Mouse (Mus musculus) heart, embryonic 16.5 days (tissue): ENCODE measurements around the gene Srp72. TPM values are rescaled to one million over a fixed set of nuclear protein-coding genes. Genes with fewer than 3 reads are reported as not detected.
A peak's percentile ranks its signal among the peaks of the same experiment; 100 is the strongest.
"Not testable (repeated sequence)": the region's sequence is repeated elsewhere in the genome, so short reads cannot be mapped to it uniquely, and the experiment has no call there.

Experiments
- ATAC-seq: fragments of 200-750 bp; cut with Nextera tagmentation; replicated peaks from 2 replicates; pipeline ENCODE4 v1.8.0; 2017; ENCODE audit warnings: moderate number of reproducible peaks; ENCODE audit not compliant: insufficient read depth, low FRiP score; ENCODE audit errors: extremely low read depth
- H3K27ac ChIP-seq: fragments of 300-500 bp; sonication (generic); 2 replicates; pipeline ENCODE4 v1.5.1; 2014; ENCODE audit warnings: mild to moderate bottlenecking, low read length, control low read depth, moderate library complexity
- H3K27me3 ChIP-seq: fragments of 300-500 bp; sonication (generic); 2 replicates; pipeline ENCODE4 v1.6.1; 2014; ENCODE audit warnings: low read length, mixed read lengths; ENCODE audit not compliant: control insufficient read depth, insufficient read depth
- H3K36me3 ChIP-seq: fragments of 300-500 bp; sonication (generic); 2 replicates; pipeline ENCODE4 v1.6.1; 2014; ENCODE audit not compliant: control insufficient read depth, insufficient read depth
- H3K4me1 ChIP-seq: fragments of 300-500 bp; sonication (generic); 2 replicates; pipeline ENCODE4 v1.6.1; 2014; ENCODE audit warnings: low read length, mixed read lengths; ENCODE audit not compliant: control insufficient read depth, insufficient read depth
- H3K4me2 ChIP-seq: fragments of 300-500 bp; sonication (generic); 2 replicates; pipeline ENCODE4 v1.6.1; 2014; ENCODE audit warnings: low read depth, mild to moderate bottlenecking, control low read depth, low read length
- H3K4me3 ChIP-seq: fragments of 300-500 bp; sonication (generic); 2 replicates; pipeline ENCODE4 v1.5.1; 2014; ENCODE audit warnings: mild to moderate bottlenecking, control low read depth, low read length
- H3K9ac ChIP-seq: fragments of 300-500 bp; sonication (generic); 2 replicates; pipeline ENCODE4 v1.6.1; 2014; ENCODE audit warnings: low read length, control low read depth
- H3K9me3 ChIP-seq: fragments of 300-500 bp; sonication (generic); replicated peaks from 2 replicates; pipeline ENCODE4 v1.6.1; 2016; ENCODE audit warnings: low read length; ENCODE audit not compliant: control insufficient read depth
- WGBS: fragments of 180-500 bp; shearing (Covaris S2); extraction: QIAGEN DNeasy Blood & Tissue Kit; methylation state at CpG from one replicate; pipeline ENCODE4 v1.1.7; 2014; 5-methylcytosine and 5-hydroxymethylcytosine counted together
- polyA plus RNA-seq: library from polyadenylated mRNA; unstranded; fragments of >200 nt; fragmentation: Nextera tagmentation; extraction: Ambion mirVana; gene quantifications from 2 replicates; pipeline ENCODE4 v1.2.1, GENCODE M21; 2015

Srp72 gene
- polyA plus RNA-seq, 1 experiment from 2014 or later: 53.8 TPM

- Histone ChIP-seq H3K36me3 (no peaks in the 10 kb centered on the region), H3K27me3 (no peaks in the 10 kb centered on the region), H3K9ac (peak within 1 kb of the TSS; percentile 34), H3K4me3 (peak within 1 kb of the TSS; percentile 56), H3K9me3 (no peaks in the 10 kb centered on the region), H3K4me1 (no peaks in the 10 kb centered on the region), H3K27ac (no peak within 1 kb of the TSS), H3K4me2 (peak within 1 kb of the TSS; percentile 93)
- WGBS: 18% methylated on average over 57 of the region's 57 CpGs
- peak; percentile 88 for ATAC-seq
These were observed 41.3 kb downstream of the Srp72 start, which contains the start of gene Thegl for GRCm38 (mm10) chr5:77015544-77016482. Gene Thegl (plus strand): TSS chr5:77016023.

GRCm38 (mm10) chr5:77028034-77028433 is 53.6 kb downstream of the Srp72 start:
- Histone ChIP-seq H3K9ac (no peak overlapping the region), H3K4me3 (no peak overlapping the region), H3K27ac (no peak overlapping the region), H3K9me3 (no peaks in the 10 kb centered on the region), H3K36me3 (no peaks in the 10 kb centered on the region), H3K27me3 (no peaks in the 10 kb centered on the region), H3K4me1 (no peaks in the 10 kb centered on the region), H3K4me2 (no peak overlapping the region)
- ATAC-seq: no peak
- WGBS: 54% methylated on average over 3 of the region's 3 CpGs

- no peaks in the 10 kb centered on the region for H3K36me3 ChIP-seq
- 0 out of 2 replicates have a peak, but pooled peaks have one; percentile 23 for ATAC-seq
These were observed 55.3 kb downstream of the Srp72 start for GRCm38 (mm10) chr5:77029735-77030134.

GRCm38 (mm10) chr5:77035101-77035500 is 60.6 kb downstream of the Srp72 start:
- H3K4me1 ChIP-seq, H3K9ac ChIP-seq, H3K4me3 ChIP-seq, H3K27me3 ChIP-seq, H3K27ac ChIP-seq, H3K4me2 ChIP-seq, H3K9me3 ChIP-seq, ATAC-seq, H3K36me3 ChIP-seq: not testable (repeated sequence)

More at GRCm38 (mm10) chr5:77029735-77030134, 55.3 kb downstream of the Srp72 start:
- no peak overlapping the region for H3K9ac ChIP-seq
- no peaks in the 10 kb centered on the region for H3K9me3 ChIP-seq
- H3K27ac ChIP-seq: no peak overlapping the region
- no peaks in the 10 kb centered on the region for H3K27me3 ChIP-seq
- H3K4me3 ChIP-seq: no peak overlapping the region
- H3K4me2 ChIP-seq: no peak overlapping the region
- WGBS: 73% methylated on average over 5 of the region's 5 CpGs
- H3K4me1 ChIP-seq: no peaks in the 10 kb centered on the region

DNA sequence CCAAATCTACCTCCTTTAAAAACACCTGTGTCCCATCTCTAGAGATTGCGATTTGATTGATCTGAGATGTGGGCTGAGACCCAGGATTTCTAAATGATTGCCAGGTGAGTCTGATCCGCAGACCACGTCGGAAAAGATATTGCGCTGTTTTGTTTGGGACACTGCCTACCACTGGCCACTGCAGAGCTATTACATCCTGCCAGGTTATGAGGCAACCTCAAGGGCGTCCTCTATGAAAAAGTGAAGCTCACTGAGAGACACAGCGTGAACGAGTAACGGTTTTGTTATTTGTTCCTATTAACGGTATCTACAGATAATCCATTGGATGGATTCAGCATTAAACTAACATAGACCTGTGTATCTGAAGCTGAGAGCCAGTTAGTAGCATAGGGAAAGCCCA is 64.0 kb downstream of the Srp72 start:
- no peak for ATAC-seq
- no peak overlapping the region for H3K27ac ChIP-seq
- 86% methylated on average over 10 of the region's 10 CpGs for WGBS

DNA sequence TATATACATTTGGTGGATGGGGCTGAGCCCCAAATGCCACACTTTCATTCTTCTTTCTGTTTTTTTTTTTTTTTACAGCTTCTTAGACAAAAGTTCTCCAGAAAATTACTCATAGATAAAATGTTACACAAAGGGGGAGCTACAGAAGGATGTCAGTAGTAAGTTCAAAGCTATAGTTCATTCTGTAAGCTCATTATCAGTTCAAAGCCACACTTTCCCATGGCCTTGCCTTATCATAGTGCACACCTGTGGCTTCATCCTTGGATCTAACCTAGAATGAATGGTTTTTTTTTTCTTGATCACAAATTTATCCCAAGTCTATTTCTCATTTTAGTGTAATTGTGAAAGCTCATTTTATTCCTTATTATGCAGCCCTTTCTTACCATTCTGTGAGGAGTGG is 64.9 kb downstream of the Srp72 start:
- ATAC-seq: no peak
- Histone ChIP-seq H3K4me1 (no peaks in the 10 kb centered on the region), H3K27ac (no peak overlapping the region), H3K9me3 (no peaks in the 10 kb centered on the region), H3K27me3 (no peaks in the 10 kb centered on the region), H3K4me2 (no peak overlapping the region), H3K4me3 (no peak overlapping the region), H3K36me3 (no peaks in the 10 kb centered on the region), H3K9ac (no peak overlapping the region)

More for the DNA sequence above, 64.0 kb downstream of the Srp72 start:
- Histone ChIP-seq H3K9ac (no peak overlapping the region), H3K27me3 (no peaks in the 10 kb centered on the region), H3K36me3 (no peaks in the 10 kb centered on the region), H3K9me3 (no peaks in the 10 kb centered on the region), H3K4me1 (no peaks in the 10 kb centered on the region), H3K4me2 (no peak overlapping the region), H3K4me3 (no peak overlapping the region)

DNA sequence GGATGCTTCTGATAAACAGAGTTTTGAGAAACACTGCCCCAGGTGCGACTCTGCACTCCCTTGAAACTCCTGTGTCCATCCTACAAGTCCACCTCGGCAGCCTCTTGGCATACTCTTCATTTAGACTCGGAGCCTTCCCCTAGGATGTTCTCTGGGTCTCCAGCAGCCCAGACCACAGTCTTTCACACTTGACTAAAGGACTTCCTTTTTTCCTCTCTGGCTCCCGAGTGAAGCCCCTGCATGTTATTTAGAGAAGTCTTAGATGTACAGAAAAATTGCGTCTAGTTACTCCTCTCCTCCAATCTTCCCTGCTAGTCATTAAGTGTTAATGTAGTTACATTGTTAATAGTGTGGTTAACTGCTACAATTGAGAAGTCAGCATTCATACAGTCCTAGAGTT is 69.9 kb downstream of the Srp72 start:
- no peak overlapping the region for H3K4me3 ChIP-seq
- no peak overlapping the region for H3K9ac ChIP-seq
- WGBS: 61% methylated on average over 5 of the region's 5 CpGs
- no peaks in the 10 kb centered on the region for H3K27me3 ChIP-seq
- H3K27ac ChIP-seq: no peak overlapping the region
- no peak for ATAC-seq
- no peaks in the 10 kb centered on the region for H3K9me3 ChIP-seq
- no peaks in the 10 kb centered on the region for H3K4me1 ChIP-seq
- H3K4me2 ChIP-seq: no peak overlapping the region
- H3K36me3 ChIP-seq: no peaks in the 10 kb centered on the region

Other genes starting within 250 kb of the Srp72 start
- gene Aasdh, start 69.2 kb upstream of the Srp72 start, polyA plus RNA-seq: 17.9 and 22.3 TPM in 2 replicates
- gene Paics, start 23.4 kb upstream of the Srp72 start, polyA plus RNA-seq: 251 and 274 TPM in 2 replicates
- 22.0 and 29.3 TPM in 2 replicates for gene Ppat, start 23.1 kb upstream of the Srp72 start, polyA plus RNA-seq
- 0.31 TPM in 1 of 2 replicates, not detected in the other for gene Arl9, start 29.4 kb downstream of the Srp72 start, polyA plus RNA-seq
- gene Thegl, start 41.3 kb downstream of the Srp72 start, polyA plus RNA-seq: 0.14 TPM in 1 of 2 replicates, not detected in the other
- gene Hopx, start 140.4 kb downstream of the Srp72 start, polyA plus RNA-seq: 16.7 and 21.9 TPM in 2 replicates
- 2.4 and 2.6 TPM in 2 replicates for gene Spink2, start 236.8 kb downstream of the Srp72 start, polyA plus RNA-seq